ENCODE assay signal across 9 mouse cellular contexts in genomic region chr17:28204052-28204720, GRCm38 (mm10). TPM values are rescaled to one million over a fixed set of nuclear protein-coding genes. Genes with fewer than 3 reads are reported as not detected.
DNase-seq lines count a peak whose midpoint lies in the region; ATAC-seq lines count a peak whose summit lies in the region.
"Had no signal": no experiment of that assay in that cellular context is flagged by ENCODE, and none has a peak within 500 bp of the region (broad histone marks: within the 10 kb centered on the region; RNA-seq: fewer than 3 reads in every experiment).

No protein-coding gene starts in this region.

- no peak for ATAC-seq in forebrain, embryonic 12.5 days (ENCODE audit: low FRiP score)
- 0 out of 2 replicates have a peak, but pooled peaks have one; percentile 27 for ATAC-seq in midbrain, embryonic 12.5 days (ENCODE audit: low FRiP score, low read depth)
- no peak for ATAC-seq in midbrain, embryonic 16.5 days
- peak; percentile 33; the same call in 1 of the 2 replicates for ATAC-seq in common myeloid progenitor, adult 5-6 weeks (replicated peaks; ENCODE audit: low read depth, poor library complexity, severe bottlenecking)
- ATAC-seq in megakaryocyte-erythroid progenitor cell, adult 5-6 weeks (replicated peaks; ENCODE audit: low FRiP score, low TSS enrichment, poor library complexity, severe bottlenecking), result peak; percentile 54

- peaks cover 22% of the 10 kb centered on the region for H3K4me1 ChIP-seq in forebrain, embryonic 10.5 days
- H3K4me1 ChIP-seq in forebrain, embryonic 12.5 days, result peaks cover 11% of the 10 kb centered on the region
- H3K4me1 ChIP-seq in midbrain, embryonic 12.5 days, result no peaks in the 10 kb centered on the region
- H3K4me1 ChIP-seq in midbrain, embryonic 16.5 days (ENCODE audit: control insufficient read depth, insufficient read depth, low read length), result no peaks in the 10 kb centered on the region

- 39% methylated on average over 14 of the region's 14 CpGs for WGBS in forebrain, embryonic 10.5 days
- WGBS in forebrain, embryonic 12.5 days, result 35% methylated on average over 14 of the region's 14 CpGs
- 42% methylated on average over 14 of the region's 14 CpGs for WGBS in midbrain, embryonic 12.5 days
- 40% methylated on average over 14 of the region's 14 CpGs for WGBS in midbrain, embryonic 16.5 days

- peaks cover 14% of the 10 kb centered on the region for H3K27me3 ChIP-seq in forebrain, embryonic 10.5 days (ENCODE audit: poor library complexity, severe bottlenecking)
- H3K27me3 ChIP-seq in forebrain, embryonic 12.5 days, result peaks cover 9% of the 10 kb centered on the region; the same call in 1 of the 2 replicates
- no peaks in the 10 kb centered on the region for H3K27me3 ChIP-seq in midbrain, embryonic 12.5 days
- no peaks in the 10 kb centered on the region for H3K27me3 ChIP-seq in midbrain, embryonic 16.5 days (ENCODE audit: control insufficient read depth, insufficient read depth, low read depth, low read length)
- H3K27me3 ChIP-seq: neural tube, embryonic 12.5 days had no signal

- peaks cover 63% of the 10 kb centered on the region for H3K36me3 ChIP-seq in forebrain, embryonic 10.5 days (replicated peaks)
- peaks cover 60% of the 10 kb centered on the region for H3K36me3 ChIP-seq in forebrain, embryonic 12.5 days (replicated peaks)
- H3K36me3 ChIP-seq in midbrain, embryonic 12.5 days, result peaks cover 49% of the 10 kb centered on the region
- peaks cover 27% of the 10 kb centered on the region for H3K36me3 ChIP-seq in midbrain, embryonic 16.5 days (ENCODE audit: control insufficient read depth, insufficient read depth, low read length)

- H3K4me2 ChIP-seq in forebrain, embryonic 12.5 days, result no peak overlapping the region
- no peak overlapping the region for H3K4me2 ChIP-seq in midbrain, embryonic 12.5 days (replicated peaks)
- H3K4me2 ChIP-seq in midbrain, embryonic 16.5 days (ENCODE audit: low read length), result no peak overlapping the region
- H3K4me2 ChIP-seq: neural tube, embryonic 12.5 days had no signal

- DNase-seq in forebrain, embryonic 10.5 days (ENCODE audit: extremely low spot score, low spot score), result peak; percentile 56
- DNase-seq in induced T-regulatory cell, adult 2 months (ENCODE audit: low read depth), result peak; percentile 91
- peak; percentile 55 to 87 for DNase-seq in spleen, postnatal 4 days (ENCODE audit: low spot score in 2 of 2)

- no peak overlapping the region for H3K9ac ChIP-seq in forebrain, embryonic 12.5 days
- no peak overlapping the region for H3K9ac ChIP-seq in midbrain, embryonic 12.5 days (replicated peaks)
- no peak overlapping the region for H3K9ac ChIP-seq in midbrain, embryonic 16.5 days (ENCODE audit: low read depth, low read length)
- H3K9ac ChIP-seq: neural tube, embryonic 12.5 days had no signal

- H3K27ac ChIP-seq in forebrain, embryonic 10.5 days, result no peak overlapping the region
- no peak overlapping the region for H3K27ac ChIP-seq in forebrain, embryonic 12.5 days
- no peak overlapping the region for H3K27ac ChIP-seq in midbrain, embryonic 12.5 days (replicated peaks)
- no peak overlapping the region for H3K27ac ChIP-seq in midbrain, embryonic 16.5 days (ENCODE audit: low read length)
- H3K27ac ChIP-seq: neural tube, embryonic 12.5 days had no signal

- no peak overlapping the region for H3K4me3 ChIP-seq in forebrain, embryonic 10.5 days
- H3K4me3 ChIP-seq in forebrain, embryonic 12.5 days (replicated peaks), result no peak overlapping the region
- no peak overlapping the region for H3K4me3 ChIP-seq in midbrain, embryonic 12.5 days
- no peak overlapping the region for H3K4me3 ChIP-seq in midbrain, embryonic 16.5 days (ENCODE audit: low read depth, low read length)
- H3K4me3 ChIP-seq: neural tube, embryonic 12.5 days had no signal

- no peaks in the 10 kb centered on the region for H3K9me3 ChIP-seq in forebrain, embryonic 10.5 days
- no peaks in the 10 kb centered on the region for H3K9me3 ChIP-seq in forebrain, embryonic 12.5 days
- H3K9me3 ChIP-seq in midbrain, embryonic 12.5 days, result no peaks in the 10 kb centered on the region
- H3K9me3 ChIP-seq in midbrain, embryonic 16.5 days (replicated peaks; ENCODE audit: control insufficient read depth, low read length, poor library complexity, severe bottlenecking), result no peaks in the 10 kb centered on the region
- H3K9me3 ChIP-seq: neural tube, embryonic 12.5 days had no signal

RNA-seq across cellular contexts. Expression of gene Def6, which starts 3.4 kb away (rescaled TPM):
- 2.4 and 4.1 TPM in 2 replicates for polyA plus RNA-seq in forebrain, embryonic 10.5 days (2016; fragmentation: Nextera tagmentation; extraction: Ambion mirVana)
- polyA plus RNA-seq in forebrain, embryonic 12.5 days (2016; fragmentation: Nextera tagmentation; extraction: Ambion mirVana), result 2.8 and 4.4 TPM in 2 replicates
- polyA plus RNA-seq in midbrain, embryonic 12.5 days (2016; fragmentation: Nextera tagmentation; extraction: Ambion mirVana), result 3.1 and 3.7 TPM in 2 replicates
- 6.1 and 6.8 TPM in 2 replicates for polyA plus RNA-seq in midbrain, embryonic 16.5 days (2015; fragmentation: Nextera tagmentation; extraction: Ambion mirVana)
- total RNA-seq in common myeloid progenitor, adult 5-6 weeks (2017), result 103 and 128 TPM in 2 replicates
- 24.5 and 35.1 TPM in 2 replicates for total RNA-seq in megakaryocyte-erythroid progenitor cell, adult 5-6 weeks (2014; fragmentation: Nextera tagmentation)
- 41.1 and 80.3 TPM in 2 replicates for total RNA-seq in megakaryocyte-erythroid progenitor cell, adult 5-6 weeks (2017)

RNA-seq across cellular contexts. Expression of gene Zfp523, which starts 27.3 kb away (rescaled TPM):
- polyA plus RNA-seq in forebrain, embryonic 10.5 days (2016; fragmentation: Nextera tagmentation; extraction: Ambion mirVana), result 32.6 and 35.6 TPM in 2 replicates
- polyA plus RNA-seq in forebrain, embryonic 12.5 days (2016; fragmentation: Nextera tagmentation; extraction: Ambion mirVana), result 43.6 and 44.7 TPM in 2 replicates
- 49.7 and 52.6 TPM in 2 replicates for polyA plus RNA-seq in midbrain, embryonic 12.5 days (2016; fragmentation: Nextera tagmentation; extraction: Ambion mirVana)
- polyA plus RNA-seq in midbrain, embryonic 16.5 days (2015; fragmentation: Nextera tagmentation; extraction: Ambion mirVana), result 40.4 and 42.1 TPM in 2 replicates
- total RNA-seq in common myeloid progenitor, adult 5-6 weeks (2017), result 19.2 and 27.5 TPM in 2 replicates
- total RNA-seq in megakaryocyte-erythroid progenitor cell, adult 5-6 weeks (2014; fragmentation: Nextera tagmentation), result 17.5 and 27.0 TPM in 2 replicates
- 8.7 and 13.3 TPM in 2 replicates for total RNA-seq in megakaryocyte-erythroid progenitor cell, adult 5-6 weeks (2017)

RNA-seq across cellular contexts. Expression of gene Ppard, which starts 28.3 kb away (rescaled TPM):
- 1.3 and 1.4 TPM in 2 replicates for polyA plus RNA-seq in forebrain, embryonic 10.5 days (2016; fragmentation: Nextera tagmentation; extraction: Ambion mirVana)
- polyA plus RNA-seq in forebrain, embryonic 12.5 days (2016; fragmentation: Nextera tagmentation; extraction: Ambion mirVana), result 1.4 and 1.6 TPM in 2 replicates
- polyA plus RNA-seq in midbrain, embryonic 12.5 days (2016; fragmentation: Nextera tagmentation; extraction: Ambion mirVana), result 1.5 and 2.2 TPM in 2 replicates
- polyA plus RNA-seq in midbrain, embryonic 16.5 days (2015; fragmentation: Nextera tagmentation; extraction: Ambion mirVana), result 1.2 and 1.6 TPM in 2 replicates
- 2.1 and 3.1 TPM in 2 replicates for total RNA-seq in common myeloid progenitor, adult 5-6 weeks (2017)
- 7.6 and 9.7 TPM in 2 replicates for total RNA-seq in megakaryocyte-erythroid progenitor cell, adult 5-6 weeks (2014; fragmentation: Nextera tagmentation)
- 1.7 and 2.0 TPM in 2 replicates for total RNA-seq in megakaryocyte-erythroid progenitor cell, adult 5-6 weeks (2017)

Comparison
In these comparisons a context has a peak if more than half of its experiments do, and no peak if none do; other contexts are left out.
1. ATAC-seq: peak in midbrain, embryonic 12.5 days (single experiment), common myeloid progenitor, adult 5-6 weeks (single experiment) and megakaryocyte-erythroid progenitor cell, adult 5-6 weeks (single experiment); none in forebrain, embryonic 12.5 days (single experiment) and midbrain, embryonic 16.5 days (single experiment).
2. Peak in every context shown above with its lines, with median percentiles within 50 percentile points of each other: DNase-seq.